Mouse (Mus musculus) ES-CJ7 (cell line): ENCODE data around the gene Crebbp.

Experiments used
- DNase-seq: peaks from one replicate; pipeline ENCODE4 v3.0.0; 2011; ENCODE audit warnings: low read depth, low spot score

The Crebbp gene

DNA sequence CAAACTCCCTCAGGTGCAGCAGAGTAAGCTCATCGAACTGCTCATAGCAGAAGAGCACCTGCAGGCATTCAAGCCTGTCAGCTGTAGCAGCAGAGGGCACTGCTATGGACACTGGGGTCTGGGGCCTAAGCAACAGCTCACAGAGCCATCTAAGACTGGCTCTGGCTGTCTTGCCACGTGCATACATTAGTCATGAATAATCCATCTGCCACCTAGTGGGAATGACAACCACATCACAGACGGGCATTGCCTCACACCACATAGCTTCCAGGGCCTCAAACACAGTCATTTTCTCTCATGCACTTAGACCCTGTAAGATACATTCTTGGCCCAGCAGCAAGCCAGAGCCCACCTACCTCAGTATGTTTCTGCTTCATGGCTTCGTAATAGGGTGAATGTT is 168.3 kb downstream of the Crebbp start:
- DNase-seq: no peak

GRCm38 (mm10) chr16:4044093-4044492 is 169.7 kb downstream of the Crebbp start:
- DNase-seq: no peak

GRCm38 (mm10) chr16:4041646-4042045 is 172.2 kb downstream of the Crebbp start:
- no peak for DNase-seq

DNA sequence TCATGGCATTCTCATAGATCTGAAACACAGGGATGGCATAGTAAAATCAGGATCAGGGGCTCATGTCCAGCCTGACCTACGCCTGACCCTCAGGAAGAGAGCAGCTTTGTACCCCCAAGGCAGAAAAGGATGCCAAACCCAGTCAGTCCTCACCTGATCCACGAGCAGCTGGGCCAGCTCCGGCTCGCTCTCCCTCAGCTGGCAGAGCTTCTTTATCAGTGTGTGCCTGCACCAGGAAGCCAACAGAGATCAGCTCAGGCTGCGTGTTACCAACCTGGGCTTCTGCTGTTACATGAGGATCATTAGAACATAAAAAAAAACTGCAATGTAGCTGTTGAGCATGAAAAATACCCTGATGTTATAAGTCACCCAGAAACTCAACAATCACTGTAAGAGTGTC is 173.6 kb downstream of the Crebbp start:
- no peak for DNase-seq

- no peak for DNase-seq
Measured at GRCm38 (mm10) chr16:4037690-4038089, 176.1 kb downstream of the Crebbp start.

GRCm38 (mm10) chr16:4036807-4037206 is 177.0 kb downstream of the Crebbp start, which contains the start of gene Dnase1:
Gene Dnase1 (plus strand): TSS chr16:4036942.
- no peak for DNase-seq

DNA sequence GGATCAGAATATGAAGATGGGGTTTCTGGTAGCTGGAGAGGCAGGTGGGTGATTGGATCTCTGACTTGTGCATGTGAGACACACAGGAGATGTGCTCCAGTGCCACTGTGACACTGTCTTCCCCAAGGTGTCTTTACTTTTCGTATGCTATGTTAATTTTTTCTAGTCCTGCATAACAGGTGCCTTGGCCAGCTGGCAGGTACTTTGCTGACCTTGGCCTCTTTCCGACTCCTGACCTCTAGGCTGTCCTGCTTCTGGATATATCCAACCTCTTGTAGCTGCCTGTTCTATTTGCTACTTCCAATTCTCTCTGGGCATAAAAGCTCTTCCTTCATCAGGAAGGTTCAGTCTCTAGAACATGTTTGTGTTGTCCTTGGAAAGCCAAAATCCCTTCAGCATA is 178.2 kb downstream of the Crebbp start:
- DNase-seq: no peak

DNA sequence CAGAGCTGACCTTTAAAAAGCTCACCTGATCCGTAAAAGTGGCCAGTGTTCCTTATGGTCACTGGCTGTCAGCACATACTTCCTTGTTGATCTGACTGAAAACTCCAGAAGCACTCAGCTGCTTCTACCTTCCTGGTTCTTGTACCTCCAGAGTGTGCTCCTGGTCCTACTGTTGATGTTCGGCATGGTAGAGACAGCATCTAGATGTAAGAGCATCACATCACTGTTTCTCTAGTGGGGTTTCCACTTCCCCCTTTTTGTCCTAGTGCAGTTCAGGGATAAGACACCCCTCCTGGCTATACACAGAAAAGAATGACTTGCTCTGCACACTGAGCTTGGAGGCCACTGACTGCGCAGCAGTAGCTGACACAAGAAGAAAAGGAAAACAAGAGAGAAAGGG is 179.3 kb downstream of the Crebbp start:
- DNase-seq: no peak

GRCm38 (mm10) chr16:4033971-4034370 is 179.8 kb downstream of the Crebbp start:
- DNase-seq: no peak

GRCm38 (mm10) chr16:4032341-4032748 is 181.5 kb downstream of the Crebbp start:
- peak; percentile 21 for DNase-seq

- DNase-seq: peak; percentile 47
Measured at GRCm38 (mm10) chr16:4031441-4032274, 182.1 kb downstream of the Crebbp start.
